Mouse (Mus musculus) c-Kit-positive CD71-positive TER-119-positive erythroid progenitor cells, embryonic 14.5 days (primary cell): ENCODE results near the gene Washc4.
A peak's percentile ranks its signal among the peaks of the same experiment; 100 is the strongest.

Experiments
- DNase-seq: peaks from one replicate; pipeline ENCODE4 v3.0.0-alpha.2; 2013; ENCODE audit warnings: low spot score

Gene Washc4

DNA sequence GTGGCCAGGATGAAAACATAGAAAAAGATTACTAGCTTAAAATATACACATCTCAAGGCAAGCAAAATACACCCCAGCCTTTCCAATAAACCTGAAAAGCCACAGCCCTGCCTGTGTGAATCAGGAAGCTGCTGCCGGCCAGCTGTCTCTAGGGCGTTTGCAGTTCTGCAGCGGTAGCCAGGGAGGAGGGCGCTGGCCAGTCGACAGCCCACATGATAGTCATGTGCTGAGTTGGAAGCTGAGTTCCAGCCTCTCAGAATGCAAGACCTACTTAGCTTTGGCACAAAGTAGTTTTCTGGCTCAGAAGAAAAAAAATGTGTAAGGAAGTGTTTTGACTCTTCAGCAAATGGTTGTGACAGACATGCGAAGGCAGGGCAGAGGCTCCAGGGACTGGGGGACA is 93.7 kb downstream of the Washc4 start:
- no peak for DNase-seq

DNA sequence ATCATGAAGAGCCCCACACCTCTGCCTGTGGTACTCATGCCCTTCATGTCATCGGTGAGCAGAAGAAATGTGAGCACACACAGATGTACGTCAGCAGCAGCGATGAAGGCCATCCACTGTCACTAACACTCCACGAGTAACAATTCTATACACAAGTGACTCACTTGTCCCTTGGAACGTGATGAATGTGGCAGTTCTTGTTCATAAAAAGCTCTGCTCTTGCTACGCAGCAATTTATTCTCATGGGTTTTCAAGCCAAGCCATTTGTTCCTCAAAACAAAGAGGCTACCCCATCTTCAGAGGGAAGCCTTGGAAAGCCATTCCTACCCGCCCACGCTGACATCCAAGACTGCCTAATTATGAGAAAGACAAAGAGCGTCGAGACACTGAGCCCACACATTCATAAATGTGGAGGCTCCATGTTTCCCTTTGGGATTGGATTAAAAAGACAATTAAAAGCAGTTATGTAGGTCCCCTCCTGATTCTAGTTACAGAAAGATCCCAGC is 96.4 kb downstream of the Washc4 start:
- DNase-seq, result no peak

DNA sequence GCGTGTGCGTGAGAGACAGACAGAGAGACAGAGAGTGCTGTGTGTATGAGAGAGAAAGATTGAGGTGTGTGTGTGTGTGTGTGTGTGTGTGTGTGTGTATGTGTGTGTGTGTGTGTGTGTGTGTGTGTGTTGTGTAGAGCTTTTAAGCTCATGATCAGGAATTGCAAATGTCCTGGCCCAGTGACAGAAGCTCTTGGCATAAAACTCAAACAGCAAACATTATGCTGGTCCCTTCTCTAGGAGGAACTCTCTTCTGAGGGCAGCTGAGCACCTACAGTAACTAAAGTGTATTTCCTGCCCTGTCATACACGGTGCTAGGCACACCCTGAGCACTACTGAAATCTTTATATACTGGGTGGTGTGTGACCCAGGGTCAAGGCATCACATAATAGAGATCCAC is 98.1 kb downstream of the Washc4 start:
- DNase-seq, result no peak

DNA sequence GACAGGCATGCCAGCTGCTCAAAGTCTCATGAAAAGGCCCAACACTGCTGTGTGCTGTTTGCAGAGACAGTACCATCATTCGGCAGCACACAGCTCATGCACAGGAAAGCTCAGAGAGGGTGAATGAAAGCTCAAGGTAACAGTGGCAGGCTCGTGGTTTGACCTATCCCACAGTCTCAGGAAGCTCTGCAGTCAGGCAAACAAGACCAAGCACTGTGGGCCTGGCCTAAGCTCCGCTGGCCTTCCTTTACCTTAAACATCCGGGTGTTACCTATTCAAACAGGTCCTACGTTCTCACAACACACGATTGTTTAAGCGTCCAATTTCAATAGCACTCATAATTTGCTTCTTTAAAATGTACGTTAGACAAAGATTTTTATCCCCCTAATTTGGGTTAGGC is 100.6 kb downstream of the Washc4 start:
- DNase-seq, result no peak

DNA sequence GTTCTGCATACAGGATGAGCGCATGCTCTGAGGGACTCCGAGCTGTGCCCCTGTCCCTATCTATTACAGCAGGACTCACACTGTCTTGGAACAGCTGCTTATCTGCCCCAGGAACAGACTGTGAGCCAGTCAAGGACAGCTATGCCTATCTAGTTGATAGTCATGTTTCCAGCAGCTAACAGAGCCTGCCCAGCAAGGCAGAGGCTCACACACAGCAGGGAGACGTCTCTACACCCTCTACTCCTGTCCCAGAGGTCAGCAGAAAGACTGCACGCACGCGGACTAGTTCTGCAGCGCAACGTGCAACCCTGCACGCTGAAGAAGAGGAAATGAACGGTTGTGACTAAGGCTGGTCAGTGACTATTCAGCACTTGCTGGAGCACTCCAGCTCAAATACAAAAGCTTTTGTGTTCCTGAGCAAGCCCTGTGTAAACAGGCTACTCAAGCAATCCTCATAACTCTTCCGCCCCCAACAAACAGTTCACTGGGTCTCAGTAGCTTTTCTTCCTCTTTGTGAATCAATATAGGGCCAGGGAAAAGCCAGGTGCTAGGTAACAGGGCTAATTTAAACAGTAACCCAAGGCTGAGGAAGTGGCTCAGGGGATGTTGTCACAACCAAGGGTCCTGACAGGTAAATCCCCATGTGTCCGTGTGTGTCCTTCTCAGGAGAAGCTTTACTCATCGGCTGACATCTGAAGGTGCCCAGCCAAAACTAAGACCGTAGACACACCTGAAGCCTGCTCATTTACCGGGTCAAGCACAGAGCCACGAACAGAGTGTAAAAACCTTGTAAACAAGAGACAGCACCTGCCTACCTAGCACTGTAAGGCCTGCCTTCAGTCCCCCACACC is 101.5 kb downstream of the Washc4 start:
- peak; percentile 59 for DNase-seq

DNA sequence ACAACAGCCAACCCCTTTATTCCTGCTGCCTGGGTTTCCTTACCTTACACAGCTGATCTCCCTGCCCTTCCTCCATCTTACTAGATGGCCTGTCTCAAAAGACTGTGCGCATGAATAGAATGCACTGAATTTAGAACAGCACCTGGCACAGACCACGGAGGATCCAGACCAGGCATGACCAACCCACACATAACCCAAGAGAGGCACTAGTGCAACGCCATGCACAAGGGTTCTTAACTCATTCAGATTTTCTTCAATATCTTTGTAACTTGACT is 102.1 kb downstream of the Washc4 start:
- no peak for DNase-seq
